Mouse (Mus musculus): ENCODE results near the gene Lrit3. TPM values are rescaled to one million over a fixed set of nuclear protein-coding genes. Genes with fewer than 3 reads are reported as not detected.
"Not testable (repeated sequence)": the region's sequence is repeated elsewhere in the genome, so short reads cannot be mapped to it uniquely, and the experiment has no call there.

Lrit3 gene
- polyA plus RNA-seq, 1 experiment from 2014 or later = not detected

- Histone ChIP-seq H3K27ac (no peak overlapping the region), H3K4me2 (replicated peaks) (no peak overlapping the region), H3K4me3 (no peak overlapping the region), H3K9ac (no peak overlapping the region), H3K27me3 (no peaks in the 10 kb centered on the region), H3K9me3 (replicated peaks) (no peaks in the 10 kb centered on the region), H3K36me3 (no peaks in the 10 kb centered on the region), H3K4me1 (no peaks in the 10 kb centered on the region)
- no peak for ATAC-seq (ENCODE audit: low FRiP score)
- 75% methylated on average over 4 of the region's 4 CpGs for WGBS
These were observed 37.7 kb downstream of the Lrit3 start for GRCm38 (mm10) chr3:129766106-129766505.

DNA sequence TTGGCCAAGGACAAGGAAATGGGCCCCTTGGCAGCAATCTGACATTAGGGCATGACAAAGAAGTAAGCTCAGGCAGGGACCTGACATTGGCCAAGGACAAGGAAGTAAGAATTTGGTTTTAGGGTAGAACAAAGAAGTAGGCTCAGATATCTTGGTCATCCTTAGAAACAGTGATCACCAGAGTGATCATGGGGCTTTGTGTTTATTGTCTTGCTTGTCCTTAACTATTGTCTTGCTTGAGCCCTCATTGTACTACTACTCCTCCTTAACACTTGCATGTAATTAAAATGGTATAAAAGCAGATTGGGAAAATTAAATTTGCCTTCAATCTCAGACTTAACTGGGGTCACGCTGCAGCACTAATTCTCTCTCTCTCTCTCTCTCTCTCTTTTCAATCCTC lies 46.2 kb downstream of the Lrit3 start:
- ATAC-seq (ENCODE audit: low FRiP score); H3K4me2 ChIP-seq (replicated peaks): not testable (repeated sequence)
- WGBS = 70% methylated on average over 1 of the region's 1 CpGs

DNA sequence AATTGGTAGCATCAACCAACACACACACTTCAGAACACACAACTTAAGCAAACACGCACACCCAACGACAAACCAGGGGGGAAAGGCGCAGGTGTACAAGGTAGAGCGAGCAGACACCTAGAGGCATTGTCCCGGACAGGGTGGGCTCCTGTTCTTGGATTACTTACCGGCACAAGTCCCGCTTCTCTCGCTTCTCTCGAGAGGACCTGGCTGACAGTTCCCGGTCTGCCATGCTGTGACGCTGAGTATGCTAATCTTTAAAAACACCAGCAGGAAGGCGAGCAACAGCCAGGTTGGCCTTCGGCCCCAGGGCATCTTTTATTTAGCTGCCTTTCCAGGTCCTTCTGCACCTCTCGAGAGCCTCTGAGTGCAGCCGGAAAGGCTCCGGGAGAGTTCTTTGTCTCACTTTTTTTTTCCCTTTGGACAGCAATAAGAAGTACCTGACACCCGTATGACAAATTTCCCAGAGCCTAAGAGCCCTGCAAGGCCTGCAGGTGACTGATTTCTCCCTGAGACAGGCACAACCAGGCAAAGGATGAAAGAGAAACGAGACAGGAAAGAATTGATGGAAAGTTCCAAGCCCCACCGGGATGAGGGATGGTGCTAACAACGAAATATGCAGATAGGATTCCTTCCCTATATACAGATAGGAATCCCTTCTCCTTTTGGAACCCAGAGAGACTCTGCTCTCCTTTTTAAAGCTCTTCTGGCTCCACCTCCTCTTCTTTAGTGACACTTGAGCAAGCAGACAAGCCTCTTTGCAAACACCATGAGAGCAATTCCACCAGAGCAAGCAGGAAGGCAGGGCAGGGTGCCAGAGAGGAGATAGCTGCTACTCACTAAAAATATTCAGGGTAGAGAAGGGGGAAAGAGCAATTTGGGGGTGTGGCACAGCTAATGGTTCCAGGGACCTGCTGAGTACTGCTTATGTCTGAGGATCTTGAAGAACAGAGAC lies 48.9 kb downstream of the Lrit3 start, which contains the start of gene Egf:
Gene Egf (minus strand): TSS at position 667 of the 955 bp plus-strand sequence.
- H3K27ac ChIP-seq = no peak within 1 kb of the TSS
- no peaks in the 10 kb centered on the region for H3K36me3 ChIP-seq
- peak within 1 kb of the TSS; percentile 43 for H3K4me2 ChIP-seq (replicated peaks)
- 10% methylated on average over 20 of the region's 20 CpGs for WGBS
- H3K4me1 ChIP-seq = peaks cover 12% of the 10 kb centered on the region
- no peak for ATAC-seq (ENCODE audit: low FRiP score)
- H3K27me3 ChIP-seq = peaks cover 16% of the 10 kb centered on the region
- H3K9ac ChIP-seq = no peak within 1 kb of the TSS
- 0 out of 2 replicates have a peak, but pooled peaks cover 5% of the 10 kb centered on the region for H3K9me3 ChIP-seq (replicated peaks)
- H3K4me3 ChIP-seq = peak within 1 kb of the TSS; percentile 14

More for the DNA sequence above, 46.2 kb downstream of the Lrit3 start:
- Histone ChIP-seq H3K27me3 (peaks cover 16% of the 10 kb centered on the region), H3K4me1 (peaks cover 12% of the 10 kb centered on the region)
- H3K4me3 ChIP-seq; H3K9ac ChIP-seq; H3K27ac ChIP-seq; H3K36me3 ChIP-seq; H3K9me3 ChIP-seq (replicated peaks): not testable (repeated sequence)

- Histone ChIP-seq H3K27ac (no peak overlapping the region), H3K9ac (no peak overlapping the region), H3K27me3 (no peaks in the 10 kb centered on the region), H3K4me2 (replicated peaks) (no peak overlapping the region), H3K36me3 (no peaks in the 10 kb centered on the region), H3K4me3 (no peak overlapping the region), H3K9me3 (replicated peaks) (no peaks in the 10 kb centered on the region), H3K4me1 (no peaks in the 10 kb centered on the region)
- 55% methylated on average over 8 of the region's 8 CpGs for WGBS
- no peak for ATAC-seq (ENCODE audit: low FRiP score)
These were observed 59.0 kb downstream of the Lrit3 start for GRCm38 (mm10) chr3:129744803-129745202.

GRCm38 (mm10) chr3:129742781-129743180 lies 61.0 kb downstream of the Lrit3 start:
- no peaks in the 10 kb centered on the region for H3K36me3 ChIP-seq

DNA sequence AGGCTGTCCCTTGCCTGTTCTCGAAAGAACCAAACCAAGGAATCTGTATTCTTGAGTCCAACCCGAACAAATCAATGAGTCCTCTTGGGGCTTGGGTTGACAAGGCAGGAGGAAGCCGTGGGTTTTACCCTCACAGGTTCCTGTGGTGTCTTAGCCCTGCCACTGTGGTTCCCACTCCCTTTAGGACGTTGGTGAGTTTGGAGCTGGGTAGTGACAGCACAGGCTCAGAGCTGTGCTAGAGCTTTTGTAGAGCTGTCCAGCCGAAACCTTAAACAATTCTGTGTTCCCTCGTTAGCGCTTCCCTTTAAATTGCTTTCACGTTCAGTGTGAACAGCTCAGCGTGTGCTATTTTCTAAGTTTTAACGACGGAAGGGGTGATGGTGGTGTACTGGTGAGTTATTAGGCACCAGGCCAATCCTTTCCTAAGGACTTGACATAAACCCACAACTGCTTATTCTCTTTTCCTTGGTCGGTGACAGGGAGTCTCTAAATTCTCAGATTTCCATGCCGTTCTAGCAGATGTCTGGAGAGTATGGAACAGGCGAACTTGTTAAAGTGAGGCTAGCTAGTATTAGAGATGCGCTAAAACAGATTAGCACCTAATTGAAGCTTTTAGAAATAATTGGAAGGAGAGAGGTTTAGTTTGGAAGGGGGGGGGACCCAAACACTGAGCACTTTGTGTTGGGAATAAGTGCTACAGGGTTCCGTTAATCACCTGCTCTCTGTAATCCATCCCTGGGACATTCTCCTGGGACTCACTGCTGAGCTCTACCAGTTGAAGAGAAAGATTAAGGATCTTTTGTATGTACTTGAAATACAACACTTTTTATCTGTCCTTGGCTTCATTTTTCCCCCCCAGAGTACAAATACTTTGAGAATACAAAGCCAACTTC lies 65.3 kb downstream of the Lrit3 start:
- Histone ChIP-seq H3K36me3 (no peaks in the 10 kb centered on the region), H3K4me1 (no peaks in the 10 kb centered on the region), H3K27ac (no peak overlapping the region), H3K9ac (no peak overlapping the region), H3K4me2 (replicated peaks) (no peak overlapping the region), H3K4me3 (no peak overlapping the region), H3K9me3 (replicated peaks) (no peaks in the 10 kb centered on the region), H3K27me3 (no peaks in the 10 kb centered on the region)
- no peak for ATAC-seq (ENCODE audit: low FRiP score)
- WGBS = 79% methylated on average over 16 of the region's 16 CpGs

More at GRCm38 (mm10) chr3:129742781-129743180, 61.0 kb downstream of the Lrit3 start:
- no peak overlapping the region for H3K27ac ChIP-seq
- H3K4me3 ChIP-seq = no peak overlapping the region
- 75% methylated on average over 6 of the region's 6 CpGs for WGBS
- no peaks in the 10 kb centered on the region for H3K27me3 ChIP-seq
- no peak for ATAC-seq (ENCODE audit: low FRiP score)
- no peak overlapping the region for H3K9ac ChIP-seq
- H3K9me3 ChIP-seq (replicated peaks) = no peaks in the 10 kb centered on the region
- no peaks in the 10 kb centered on the region for H3K4me1 ChIP-seq
- no peak overlapping the region for H3K4me2 ChIP-seq (replicated peaks)

Other genes starting within 250 kb of the Lrit3 start
- gene Egf, start 48.7 kb downstream of the Lrit3 start, polyA plus RNA-seq (2016; fragmentation: Nextera tagmentation; extraction: Ambion mirVana) = 2.2 and 2.9 TPM in 2 replicates
- 0.26 TPM in 1 of 2 replicates, not detected in the other for gene Rrh, start 18.6 kb upstream of the Lrit3 start, polyA plus RNA-seq (2016; fragmentation: Nextera tagmentation; extraction: Ambion mirVana)
- 77.1 and 80.8 TPM in 2 replicates for gene Gar1, start 27.4 kb upstream of the Lrit3 start, polyA plus RNA-seq (2016; fragmentation: Nextera tagmentation; extraction: Ambion mirVana)
- gene Cfi, start 31.9 kb upstream of the Lrit3 start, polyA plus RNA-seq (2016; fragmentation: Nextera tagmentation; extraction: Ambion mirVana) = 0.53 and 0.92 TPM in 2 replicates
- gene Pla2g12a, start 74.6 kb upstream of the Lrit3 start, polyA plus RNA-seq (2016; fragmentation: Nextera tagmentation; extraction: Ambion mirVana) = 21.9 and 25.5 TPM in 2 replicates
- 54.9 and 62.3 TPM in 2 replicates for gene Casp6, start 97.4 kb upstream of the Lrit3 start, polyA plus RNA-seq (2016; fragmentation: Nextera tagmentation; extraction: Ambion mirVana)
- 2.4 and 3.3 TPM in 2 replicates for gene Mcub, start 166.2 kb upstream of the Lrit3 start, polyA plus RNA-seq (2016; fragmentation: Nextera tagmentation; extraction: Ambion mirVana)